Mouse (Mus musculus): Measurements from ENCODE around the gene Tat. TPM values are rescaled to one million over a fixed set of nuclear protein-coding genes. Genes with fewer than 3 reads are reported as not detected.

Gene Tat
- total and polyA plus RNA-seq, 3 experiments = not detected

DNA sequence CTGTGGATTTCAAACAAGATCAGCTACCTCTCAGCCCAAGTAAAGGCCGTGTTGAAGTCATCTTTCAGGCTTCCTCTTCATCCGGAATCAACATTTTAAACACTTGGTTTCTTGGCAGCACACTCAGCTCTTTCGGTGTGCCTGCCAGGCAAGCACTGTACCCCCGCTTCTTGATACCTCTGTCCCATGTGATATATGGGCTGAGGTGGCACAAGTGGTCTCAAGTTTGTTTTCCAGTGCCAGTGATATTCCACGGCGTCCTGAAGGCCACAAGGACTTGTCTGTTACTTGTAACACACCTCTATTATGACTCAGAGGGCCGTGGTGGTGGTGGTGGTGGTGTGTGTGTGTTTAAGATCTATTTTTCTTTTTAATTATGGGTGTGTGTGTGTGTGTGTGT is 44.5 kb upstream of the Tat start:
- no peaks in the 10 kb centered on the region for H3K27me3 ChIP-seq (ENCODE audit: control insufficient read depth in 1 of 2, insufficient read depth in 2 of 2, low read length in 2 of 2)
- no peak for TF ChIP-seq BHLHE40 (IDR thresholded peaks at IDR 0.05; ENCODE audit: borderline replicate concordance, low read depth, low read length)
- TF ChIP-seq TBP (IDR thresholded peaks at IDR 0.05; ENCODE audit: low read depth, low read length) = no peak
- no peak for TF ChIP-seq ZNF384 (IDR thresholded peaks at IDR 0.05; ENCODE audit: low read depth, low read length)
- TF ChIP-seq EP300 (IDR thresholded peaks at IDR 0.05; ENCODE audit: low read depth in 1 of 2, low read length in 2 of 2) = no peak
- TF ChIP-seq HCFC1 (IDR thresholded peaks at IDR 0.05; ENCODE audit: low read depth, low read length) = no peak
- TF ChIP-seq NELFE (IDR thresholded peaks at IDR 0.05; ENCODE audit: low read depth, low read length) = no peak
- no peak for TF ChIP-seq KAT2A (conservative IDR thresholded peaks at IDR 0.05; ENCODE audit: low read depth, low read length)
- TF ChIP-seq ETS1 (IDR thresholded peaks at IDR 0.05; ENCODE audit: low read depth, low read length) = no peak
- no peak for TF ChIP-seq UBTF (IDR thresholded peaks at IDR 0.05; ENCODE audit: borderline replicate concordance, insufficient read depth, low read depth, low read length)
- TF ChIP-seq POLR2A (IDR thresholded peaks at IDR 0.05; ENCODE audit: control insufficient read depth in 1 of 2, insufficient read depth in 1 of 2, low read depth in 1 of 2, low read length in 2 of 2, poor library complexity in 1 of 2) = no peak
- no peak for TF ChIP-seq NRF1 (IDR thresholded peaks at IDR 0.05; ENCODE audit: insufficient read depth, low read depth, low read length, poor library complexity, severe bottlenecking)
- no peak for DNase-seq (ENCODE audit: low read depth, low spot score)
- no peaks in the 10 kb centered on the region for H3K79me2 ChIP-seq (ENCODE audit: control insufficient read depth, insufficient read depth, low read length, poor library complexity)
- H3K27ac ChIP-seq (ENCODE audit: control insufficient read depth, low read depth, low read length) = no peak overlapping the region
- H3K36me3 ChIP-seq (ENCODE audit: control insufficient read depth in 1 of 2, insufficient read depth in 2 of 2, low read length in 2 of 2) = no peaks in the 10 kb centered on the region
- peaks cover 0 to 5% of the 10 kb centered on the region in 2 experiments; a peak in 1 of 4 replicates for H3K4me1 ChIP-seq (ENCODE audit: control insufficient read depth in 1 of 2, insufficient read depth in 2 of 2, low read length in 2 of 2)
- H3K9me3 ChIP-seq (replicated peaks; ENCODE audit: insufficient read depth, low read length) = no peaks in the 10 kb centered on the region
- H3K4me3 ChIP-seq (ENCODE audit: control insufficient read depth in 1 of 2, insufficient read depth in 1 of 2, low read depth in 2 of 2, low read length in 2 of 2) = no peak overlapping the region
- no peak overlapping the region for H3K9ac ChIP-seq (ENCODE audit: control insufficient read depth, low read depth, low read length, poor library complexity, severe bottlenecking)

DNA sequence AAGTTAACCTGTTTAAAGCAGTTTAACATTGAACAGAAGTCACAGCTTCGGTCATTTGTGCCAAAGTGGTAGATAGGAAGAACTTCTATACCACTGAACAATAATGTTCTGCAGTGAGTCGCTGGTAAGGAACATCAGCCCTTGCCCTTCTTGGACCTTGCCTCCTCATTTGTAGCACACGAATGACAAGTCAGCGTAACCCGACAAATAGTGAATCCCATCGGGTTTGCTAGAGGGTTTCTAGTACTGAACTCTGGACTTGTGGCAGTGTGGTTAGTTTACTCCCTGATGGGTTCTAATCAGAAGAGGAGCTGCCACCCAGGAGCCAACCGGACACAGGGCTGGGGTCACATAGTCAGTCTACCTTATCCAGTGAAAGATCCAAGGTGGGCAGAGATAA is 44.0 kb upstream of the Tat start:
- Histone ChIP-seq H3K9me3 (replicated peaks; ENCODE audit: insufficient read depth, low read length) (no peaks in the 10 kb centered on the region), H3K27me3 (ENCODE audit: control insufficient read depth in 1 of 2, insufficient read depth in 2 of 2, low read length in 2 of 2) (no peaks in the 10 kb centered on the region), H3K79me2 (ENCODE audit: control insufficient read depth, insufficient read depth, low read length, poor library complexity) (no peaks in the 10 kb centered on the region), H3K4me1 (ENCODE audit: control insufficient read depth in 1 of 2, insufficient read depth in 2 of 2, low read length in 2 of 2) (peaks cover 0 to 5% of the 10 kb centered on the region in 2 experiments; a peak in 1 of 4 replicates), H3K27ac (ENCODE audit: control insufficient read depth, low read depth, low read length) (no peak overlapping the region), H3K4me3 (ENCODE audit: control insufficient read depth in 1 of 2, insufficient read depth in 1 of 2, low read depth in 2 of 2, low read length in 2 of 2) (no peak overlapping the region), H3K36me3 (ENCODE audit: control insufficient read depth in 1 of 2, insufficient read depth in 2 of 2, low read length in 2 of 2) (no peaks in the 10 kb centered on the region), H3K9ac (ENCODE audit: control insufficient read depth, low read depth, low read length, poor library complexity, severe bottlenecking) (no peak overlapping the region)
- no peak for TF ChIP-seq TCF12 (IDR thresholded peaks at IDR 0.05; ENCODE audit: low read depth, low read length)
- no peak for TF ChIP-seq SMC3 (IDR thresholded peaks at IDR 0.05; ENCODE audit: low read depth, low read length)
- no peak for TF ChIP-seq SIN3A (IDR thresholded peaks at IDR 0.05; ENCODE audit: low read length)
- TF ChIP-seq USF2 (IDR thresholded peaks at IDR 0.05; ENCODE audit: borderline replicate concordance in 1 of 2, insufficient read depth in 1 of 2, low read depth in 1 of 2, low read length in 2 of 2) = no peak
- no peak for TF ChIP-seq EP300 (IDR thresholded peaks at IDR 0.05; ENCODE audit: low read depth in 1 of 2, low read length in 2 of 2)
- no peak for TF ChIP-seq CHD2 (IDR thresholded peaks at IDR 0.05; ENCODE audit: low read length)
- TF ChIP-seq KAT2A (conservative IDR thresholded peaks at IDR 0.05; ENCODE audit: low read depth, low read length) = no peak
- no peak for TF ChIP-seq HCFC1 (IDR thresholded peaks at IDR 0.05; ENCODE audit: low read depth, low read length)
- TF ChIP-seq MAFK (IDR thresholded peaks at IDR 0.05; ENCODE audit: borderline replicate concordance, low read depth, low read length) = no peak
- TF ChIP-seq UBTF (IDR thresholded peaks at IDR 0.05; ENCODE audit: borderline replicate concordance, insufficient read depth, low read depth, low read length) = no peak
- no peak for TF ChIP-seq GABPA (IDR thresholded peaks at IDR 0.05; ENCODE audit: low read depth, low read length)
- DNase-seq (ENCODE audit: low read depth, low spot score) = no peak
